Mouse (Mus musculus) layer of hippocampus, adult 9-10 months (tissue): ENCODE measurements around the gene Krt4.
A peak's percentile ranks its signal among the peaks of the same experiment; 100 is the strongest.

Experiments
- DNase-seq: peaks from one replicate; pipeline ENCODE4 v3.0.0; 2022; ENCODE audit warnings: low spot score

The Krt4 gene

DNA sequence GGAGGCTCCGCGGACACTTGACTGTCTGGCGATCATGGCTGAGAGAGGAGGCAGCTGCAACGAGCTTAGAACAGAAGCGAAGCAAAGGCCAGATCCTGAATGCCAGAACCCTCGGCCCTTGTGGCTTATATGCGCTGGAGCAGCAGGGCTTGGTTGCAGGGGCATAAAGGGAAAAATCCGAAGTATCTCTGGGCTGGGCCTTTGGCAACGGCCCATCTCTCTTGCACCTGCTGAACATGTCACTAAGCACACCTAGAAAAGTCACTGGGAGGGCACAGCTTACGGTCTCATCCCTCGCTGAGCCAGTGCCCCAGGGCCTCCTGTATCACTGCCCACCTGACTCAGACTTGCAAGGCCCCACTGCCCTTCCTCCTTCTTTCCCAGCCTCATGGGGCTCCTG lies at the start of gene Krt4:
TSS of gene Krt4 (minus strand) at position 101 of the 400 bp plus-strand sequence.
- no peak for DNase-seq

- peak; percentile 99 for DNase-seq
Observed at GRCm38 (mm10) chr15:101973414-101974077, 49.0 kb upstream of the Krt4 start.

DNA sequence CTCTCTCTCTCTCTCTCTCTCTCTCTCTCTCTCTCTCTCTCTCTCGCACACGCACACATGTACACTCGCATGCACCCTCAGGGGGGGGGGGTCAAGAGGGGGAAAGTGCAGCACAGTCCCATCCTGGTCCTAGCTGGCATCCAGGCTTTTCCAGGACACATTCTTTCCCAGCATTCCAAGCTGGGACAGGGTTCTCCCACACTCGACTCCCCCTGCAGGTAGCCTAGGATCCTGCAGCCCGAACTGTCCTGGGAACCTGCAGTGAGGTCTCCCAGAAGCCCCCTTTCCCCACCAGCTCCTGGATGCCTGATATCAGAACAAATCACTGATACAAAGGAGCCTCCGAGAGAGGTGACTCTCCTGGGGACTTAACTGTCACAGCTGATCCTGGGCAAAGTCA lies 46.0 kb upstream of the Krt4 start:
- no peak for DNase-seq

DNA sequence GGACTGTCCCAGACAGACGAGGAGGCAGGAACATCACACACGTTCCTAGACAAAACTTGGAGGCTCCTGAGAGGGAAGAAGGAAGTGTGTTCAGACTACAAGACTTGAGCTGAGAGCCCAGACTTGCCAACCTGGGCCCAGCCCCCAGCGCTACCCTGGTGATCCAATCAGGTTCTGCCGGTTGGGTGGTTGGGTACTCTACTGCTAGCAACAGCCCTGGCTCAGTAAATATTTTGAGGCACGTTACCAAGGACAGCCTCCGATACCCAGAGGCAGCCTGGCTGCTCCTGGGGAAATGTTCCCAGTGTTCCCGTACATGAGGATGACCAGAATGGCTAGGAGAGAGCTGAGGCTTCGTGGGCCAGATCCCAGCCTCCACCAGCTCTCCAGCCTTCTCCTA lies 42.3 kb upstream of the Krt4 start:
- DNase-seq, result no peak

GRCm38 (mm10) chr15:101958891-101959290 lies 34.4 kb upstream of the Krt4 start:
- DNase-seq, result no peak

DNA sequence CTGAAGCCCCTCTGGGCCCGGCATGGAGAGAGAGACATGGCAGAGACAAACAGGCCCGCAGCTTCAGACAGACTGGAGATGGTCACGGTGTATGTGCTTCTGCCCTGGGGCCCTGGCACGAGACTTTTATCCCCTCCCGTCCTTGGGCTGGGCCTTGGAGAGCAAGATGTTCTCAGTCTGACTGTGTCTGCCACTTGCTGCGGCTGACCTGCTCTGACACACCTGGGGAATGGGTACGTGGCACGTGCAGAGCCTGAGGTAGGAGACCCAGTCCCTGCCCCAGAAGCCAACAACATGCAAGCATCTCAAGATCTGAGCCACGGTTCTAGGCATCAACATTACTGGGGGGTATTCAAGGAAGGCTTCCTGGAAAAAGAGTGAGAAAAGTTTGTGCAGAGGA lies 29.7 kb upstream of the Krt4 start, which contains the start of gene Krt78:
TSS of gene Krt78 (minus strand) at position 101 of the 400 bp plus-strand sequence.
- no peak for DNase-seq

GRCm38 (mm10) chr15:101952733-101953474 lies 28.4 kb upstream of the Krt4 start:
- DNase-seq, result no peak

DNA sequence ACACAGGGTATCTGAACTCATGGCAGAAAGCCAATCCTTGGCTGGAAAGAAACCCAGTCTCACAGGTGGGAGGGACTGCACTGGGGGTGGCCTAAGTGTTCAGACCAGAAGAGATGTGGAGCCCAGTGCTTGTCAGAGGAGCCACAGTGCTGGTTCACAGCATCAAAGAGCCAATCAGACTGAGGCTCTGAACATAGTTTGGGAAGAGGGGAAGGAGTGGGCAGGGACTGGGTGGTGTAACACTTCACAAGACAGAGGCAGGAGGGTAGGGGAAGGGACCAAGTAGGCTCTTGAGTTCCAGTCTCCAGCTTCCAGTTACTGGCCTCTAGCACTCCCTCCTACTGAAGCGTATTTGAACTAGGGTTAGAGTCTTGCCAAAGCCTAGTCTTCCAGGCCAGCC lies 20.9 kb upstream of the Krt4 start:
- no peak for DNase-seq

- DNase-seq, result no peak
Observed at GRCm38 (mm10) chr15:101941948-101942347, 17.4 kb upstream of the Krt4 start.

GRCm38 (mm10) chr15:101940274-101940829 lies 15.8 kb upstream of the Krt4 start, which contains the start of gene Krt79:
Gene Krt79 (minus strand): TSS chr15:101940324.
- no peak for DNase-seq

DNA sequence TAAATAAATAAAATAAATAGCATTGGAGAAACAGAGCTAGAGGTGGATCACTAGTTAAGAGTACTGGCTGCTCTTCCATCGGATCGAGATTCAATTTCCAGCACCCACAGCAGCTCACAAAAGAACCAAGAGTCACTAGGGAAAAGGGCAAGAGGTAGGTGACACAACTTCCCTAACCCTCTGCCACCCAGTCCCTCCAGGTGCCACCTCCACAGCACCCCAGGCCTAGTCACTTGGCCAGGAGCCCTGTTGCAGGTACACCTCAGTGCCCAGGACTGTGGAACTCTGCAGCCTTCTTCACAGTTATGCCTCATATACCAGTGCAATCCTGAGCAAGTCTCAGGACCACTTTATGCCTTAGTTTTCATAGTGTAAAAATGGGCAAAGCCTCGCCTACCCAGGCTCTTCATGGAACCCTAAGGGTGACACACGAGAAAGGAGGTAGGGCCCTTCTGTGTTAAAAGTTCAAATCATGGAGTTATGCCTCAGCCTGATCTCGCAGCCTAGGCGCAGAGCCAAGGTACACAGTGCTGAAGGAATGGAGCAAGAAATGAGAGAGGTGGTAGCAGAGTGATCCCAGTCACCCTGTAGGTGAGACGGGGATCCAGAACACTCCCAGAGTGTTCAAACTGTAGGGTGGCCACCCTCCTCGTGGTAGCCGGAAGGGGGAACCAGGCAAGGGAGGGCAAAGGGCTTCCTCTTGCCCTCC lies 14.2 kb upstream of the Krt4 start:
- no peak for DNase-seq

DNA sequence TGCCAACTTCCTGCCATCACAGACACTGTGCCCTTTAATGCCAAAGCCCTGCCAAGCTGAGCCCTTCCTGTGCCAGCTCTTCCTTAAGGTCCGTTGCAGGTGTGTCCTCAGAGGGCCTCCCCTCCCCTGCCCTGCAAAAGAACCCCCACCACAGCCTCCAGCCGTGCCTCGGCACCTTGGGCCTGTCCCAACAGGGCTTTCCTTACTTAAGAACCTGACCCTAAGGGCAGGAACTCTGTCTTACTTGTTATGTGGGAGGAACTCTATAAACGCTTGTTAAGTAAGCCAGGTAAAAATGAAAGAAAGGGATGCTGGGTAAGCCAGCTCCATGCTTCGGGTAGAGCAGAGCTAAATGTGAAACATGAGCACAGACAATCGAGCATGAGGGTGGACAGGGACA lies 8.5 kb upstream of the Krt4 start:
- no peak for DNase-seq

DNA sequence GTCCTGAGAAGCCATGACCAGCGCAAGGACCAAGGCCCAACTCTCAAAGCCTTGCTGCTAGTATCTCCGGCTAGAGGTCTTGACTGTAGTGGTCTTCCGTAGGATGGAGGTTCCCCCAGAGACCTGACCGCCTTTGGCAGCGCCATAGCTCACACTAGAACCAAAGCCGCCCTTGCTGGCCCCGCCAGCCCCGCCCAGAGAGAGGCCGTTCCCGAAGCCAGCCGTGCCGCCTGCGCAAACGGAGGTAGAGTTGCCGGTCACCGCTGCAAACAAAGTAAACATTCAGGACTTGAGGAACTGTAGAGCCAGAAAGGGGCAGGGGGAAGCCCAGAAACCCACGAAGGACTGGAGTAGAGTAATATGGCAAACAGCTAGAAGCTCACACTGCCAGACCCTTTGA lies 5.1 kb upstream of the Krt4 start:
- no peak for DNase-seq

GRCm38 (mm10) chr15:101929087-101929486 lies 4.6 kb upstream of the Krt4 start:
- no peak for DNase-seq

GRCm38 (mm10) chr15:101927340-101928080 lies 3.0 kb upstream of the Krt4 start:
- DNase-seq, result no peak

GRCm38 (mm10) chr15:101925041-101925440 lies 506 bp upstream of the Krt4 start:
- no peak for DNase-seq

GRCm38 (mm10) chr15:101922296-101922695 lies 2.2 kb downstream of the Krt4 start:
- no peak for DNase-seq

DNA sequence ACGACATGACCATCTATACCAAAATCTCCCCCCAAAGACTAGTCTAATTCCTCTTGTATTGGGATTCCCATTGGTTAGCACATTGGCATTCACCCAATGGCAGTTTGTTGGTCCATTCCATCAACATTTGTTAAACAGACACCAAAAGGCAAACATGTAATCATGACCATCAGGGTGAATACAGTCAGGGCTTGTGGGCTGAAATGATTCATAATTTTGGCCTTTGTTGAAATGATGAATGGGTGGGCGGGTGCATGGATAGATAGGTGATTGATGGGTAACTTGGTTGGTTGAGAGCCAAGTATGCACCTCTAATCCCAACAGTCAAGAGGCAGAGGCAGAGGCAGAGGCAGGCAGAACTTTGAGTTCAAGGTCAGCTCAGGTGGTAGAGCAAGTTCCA lies 8.5 kb downstream of the Krt4 start:
- no peak for DNase-seq

GRCm38 (mm10) chr15:101904849-101905248 lies 19.7 kb downstream of the Krt4 start:
- no peak for DNase-seq

DNA sequence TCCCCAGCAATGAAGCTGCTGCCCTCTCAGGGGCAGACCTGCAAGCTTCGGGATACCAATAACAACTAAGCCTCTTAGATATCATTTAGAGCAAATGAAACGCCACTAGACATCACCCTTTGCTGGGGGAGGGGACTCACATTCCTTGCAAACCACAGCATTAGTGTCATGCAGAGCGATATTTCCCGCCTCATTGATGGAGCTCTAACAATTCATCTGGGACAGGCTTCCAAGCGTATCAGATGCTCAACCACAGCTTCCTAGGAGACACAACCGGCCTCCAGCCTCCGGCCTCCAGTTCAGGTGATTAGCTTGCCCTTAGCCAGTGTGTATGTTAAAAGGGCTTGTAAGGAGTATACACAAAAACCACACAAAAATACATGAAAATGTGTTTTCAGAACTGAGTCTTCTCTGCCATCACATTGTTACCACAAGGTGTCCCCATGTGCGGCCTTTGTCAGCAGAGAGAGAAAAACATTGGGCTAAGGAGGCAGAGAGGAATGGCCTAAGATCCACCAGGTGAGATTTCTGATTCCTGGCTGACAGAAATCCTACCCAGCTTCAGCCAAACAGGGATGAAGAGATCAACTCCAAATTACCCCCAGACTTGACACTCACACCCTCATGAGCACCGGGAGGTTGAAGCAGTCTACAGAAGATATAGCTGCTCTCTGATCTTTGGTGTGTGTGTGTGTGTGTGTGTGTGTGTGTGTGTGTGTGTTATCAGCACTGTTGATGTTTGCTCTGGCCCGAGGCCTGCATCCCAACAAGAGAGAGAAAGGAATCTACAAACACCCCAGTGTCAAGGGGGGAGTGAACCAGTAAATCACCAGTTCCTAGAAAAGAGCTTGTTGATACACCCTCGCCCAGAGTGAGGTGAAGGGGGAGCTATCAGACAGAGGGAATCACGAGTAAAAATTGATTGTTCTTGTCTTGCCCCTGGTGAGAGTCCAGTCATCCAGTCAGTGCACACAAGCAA lies 22.1 kb downstream of the Krt4 start:
- DNase-seq, result no peak

DNA sequence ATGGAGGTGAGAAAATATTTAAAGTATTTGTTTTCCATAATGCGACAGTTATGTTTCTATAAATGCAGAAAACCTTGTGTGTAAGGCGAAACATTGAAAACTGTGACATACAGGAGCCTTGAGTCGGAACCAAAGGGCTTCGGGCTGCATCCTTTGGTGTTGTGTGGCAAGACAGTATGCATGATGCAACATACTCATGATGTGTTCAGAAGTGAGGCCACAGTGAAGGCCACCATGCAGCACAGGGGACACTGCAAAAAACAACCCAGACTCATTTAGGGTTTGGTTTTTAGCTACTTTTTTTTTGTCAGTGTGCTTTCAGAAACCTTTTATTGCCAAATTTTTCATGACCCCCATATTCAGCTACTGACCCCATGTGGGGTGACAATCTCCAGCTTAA lies 29.3 kb downstream of the Krt4 start:
- DNase-seq, result no peak
